Mouse (Mus musculus) cerebellum, adult 11 months (tissue): Measurements from ENCODE around the gene Cmpk2.
"Not testable (repeated sequence)": the region's sequence is repeated elsewhere in the genome, so short reads cannot be mapped to it uniquely, and the experiment has no call there.

Experiments
- DNase-seq: peaks from one replicate; pipeline ENCODE4 v3.0.0; 2022

Cmpk2 gene

DNA sequence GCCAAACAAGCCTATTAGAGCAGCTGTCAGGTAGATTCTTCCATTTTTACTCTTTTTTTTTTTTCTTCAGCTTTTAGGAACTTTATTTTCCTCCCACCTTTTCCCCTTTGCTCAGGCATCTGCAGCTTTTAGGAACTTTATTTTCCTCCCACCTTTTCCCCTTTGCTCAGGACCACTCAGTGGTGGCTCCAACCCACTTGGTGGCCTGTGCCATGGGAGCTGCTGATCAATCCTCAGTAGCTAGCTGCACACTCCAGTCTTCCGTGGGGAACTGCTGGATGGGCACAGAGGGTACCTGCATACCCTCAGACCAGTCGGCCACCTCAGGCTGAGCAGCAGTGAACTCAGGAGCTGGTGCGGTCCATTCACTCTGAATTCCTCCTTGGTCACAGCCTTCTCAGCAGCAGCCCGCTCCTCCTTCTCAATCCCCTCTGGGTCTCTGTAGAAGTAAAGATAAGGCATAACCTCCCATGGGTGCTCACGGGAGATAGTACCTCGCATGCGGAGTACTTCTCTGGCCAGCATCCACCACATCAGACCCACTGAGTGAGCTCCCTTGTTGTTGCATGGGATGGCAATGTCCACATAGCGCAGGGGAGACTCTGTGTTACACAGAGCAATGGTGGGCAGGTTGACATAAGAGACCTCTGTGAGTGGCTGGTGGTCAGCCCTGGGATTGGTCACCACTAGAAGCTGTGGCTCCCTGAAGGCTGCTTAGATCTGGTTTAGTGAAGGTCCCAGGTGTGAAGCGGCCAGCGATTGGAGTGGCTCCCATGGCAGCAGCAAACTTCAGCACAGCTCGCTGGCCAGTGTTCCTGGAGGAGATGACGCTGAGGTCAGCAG, 17.0 kb downstream of the Cmpk2 start:
- not testable (repeated sequence) for DNase-seq

DNA sequence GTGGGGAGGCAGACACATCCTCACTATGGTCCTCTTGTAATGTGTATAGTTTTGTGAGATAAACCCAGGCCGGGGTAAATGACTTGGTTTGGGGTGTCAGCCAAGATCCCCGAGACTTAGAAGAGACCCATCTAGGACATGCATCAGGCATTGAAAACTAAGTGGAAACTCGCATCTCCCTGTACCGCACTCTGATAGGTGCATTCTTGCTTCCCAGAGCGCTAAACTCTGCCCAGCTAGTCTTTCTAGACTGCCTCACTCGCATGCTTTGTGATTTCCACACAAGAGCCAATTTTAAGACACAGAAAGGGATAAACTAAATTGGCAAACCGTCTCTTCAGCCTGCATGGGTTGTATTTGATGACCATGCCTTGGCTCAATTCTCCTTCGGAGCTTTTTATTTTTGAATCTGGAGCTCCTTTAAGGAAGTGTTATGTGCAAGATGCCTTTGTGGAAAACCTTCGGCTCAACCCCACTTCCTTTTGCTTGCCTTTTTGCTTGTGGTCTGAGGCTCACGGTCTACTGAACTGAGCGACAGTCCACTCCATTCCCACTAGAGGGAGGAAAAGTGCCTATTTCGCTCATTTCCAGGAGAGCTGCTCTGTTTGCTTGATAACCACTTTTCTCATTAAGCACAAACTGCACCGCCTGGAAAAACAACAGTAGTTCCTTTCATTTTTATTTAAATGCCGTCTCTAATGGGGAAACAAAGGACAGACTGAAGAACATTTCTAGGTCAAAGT, 19.0 kb downstream of the Cmpk2 start:
- DNase-seq, result no peak

DNA sequence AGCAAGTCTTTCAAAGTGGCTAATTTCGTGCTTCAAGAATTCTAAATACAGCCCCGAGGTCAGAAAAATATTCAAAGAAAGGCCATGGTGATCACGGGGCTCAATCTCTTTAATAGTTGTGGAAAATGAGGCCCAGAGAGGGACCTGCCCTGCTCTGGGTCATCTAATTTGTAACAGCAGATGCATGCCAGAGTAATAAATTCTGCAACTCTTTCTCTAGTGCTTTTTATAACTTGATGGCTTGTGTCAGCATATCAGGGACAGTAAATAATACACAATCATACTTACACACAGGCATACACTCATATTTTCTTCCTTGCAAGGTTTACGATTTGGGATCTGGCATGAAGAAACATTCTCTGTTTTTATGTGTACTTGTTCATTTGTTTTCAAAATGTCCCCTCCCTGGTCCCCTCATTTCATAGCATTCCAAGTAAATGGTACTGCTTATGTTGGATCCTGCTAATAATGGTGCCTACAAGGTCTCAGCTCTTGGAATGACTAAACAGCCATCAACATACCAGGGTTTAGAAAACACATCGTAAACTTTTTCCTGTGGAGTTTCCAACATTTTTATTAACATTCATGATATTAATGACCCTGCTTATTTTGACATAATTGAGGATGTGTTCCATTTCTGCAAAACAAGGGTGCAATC, 19.7 kb downstream of the Cmpk2 start:
- no peak for DNase-seq

DNA sequence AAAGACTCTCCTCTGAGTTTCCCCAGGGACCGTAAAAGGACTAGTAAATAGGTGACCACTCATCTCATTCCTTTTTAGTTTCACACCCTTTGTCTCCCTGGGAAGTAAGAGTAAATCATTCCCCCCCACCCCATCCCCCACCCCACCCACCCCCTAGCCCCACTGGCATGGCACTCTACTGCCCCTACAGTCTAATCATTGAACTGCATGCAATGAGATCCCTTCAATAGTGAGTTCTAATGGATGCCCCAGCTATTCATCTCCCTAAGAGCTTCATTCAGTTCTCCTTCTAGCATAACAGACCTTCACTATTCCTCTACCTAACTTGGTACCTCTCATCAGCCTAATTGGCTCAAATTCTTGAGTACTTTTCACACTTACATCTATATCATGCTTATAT, 20.9 kb downstream of the Cmpk2 start:
- DNase-seq, result no peak

DNA sequence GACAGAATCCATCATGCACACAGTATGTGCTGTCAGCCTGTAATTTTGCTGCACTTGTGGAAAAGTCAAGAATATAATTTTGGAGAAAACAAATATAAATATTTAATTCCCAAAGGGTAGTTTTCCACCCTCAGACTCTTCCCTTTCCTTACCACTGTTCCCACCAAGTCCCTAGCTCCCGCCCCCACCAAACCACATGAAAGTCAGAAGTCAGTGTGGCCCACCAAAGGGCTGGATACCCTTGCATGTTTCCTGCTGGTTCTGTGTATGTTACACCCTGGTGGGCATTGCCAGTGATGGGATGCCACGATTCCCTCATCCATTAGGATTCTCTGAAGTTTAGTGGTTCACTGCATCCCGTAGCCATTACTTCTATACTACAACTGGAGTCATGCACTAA, 32.0 kb downstream of the Cmpk2 start:
- no peak for DNase-seq

DNA sequence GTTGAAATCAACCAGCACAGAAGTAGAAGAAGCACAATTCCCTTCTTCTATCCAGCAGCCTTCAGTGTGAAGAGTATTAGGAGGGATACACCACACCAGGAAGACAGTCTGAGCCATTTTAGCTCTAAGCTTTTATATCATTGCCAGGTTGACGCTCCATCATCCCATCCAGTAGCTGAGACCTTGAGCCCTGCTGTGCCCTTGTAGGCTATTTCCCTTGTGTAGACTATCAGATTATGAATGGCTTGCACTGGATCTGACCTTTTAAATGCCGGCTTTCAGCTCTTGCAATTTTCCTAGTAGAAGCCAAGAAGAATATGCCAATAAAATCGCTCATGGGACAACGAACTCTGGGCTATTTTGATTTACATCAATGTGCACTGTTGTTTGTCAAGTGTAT, 42.0 kb downstream of the Cmpk2 start:
- DNase-seq, result no peak

DNA sequence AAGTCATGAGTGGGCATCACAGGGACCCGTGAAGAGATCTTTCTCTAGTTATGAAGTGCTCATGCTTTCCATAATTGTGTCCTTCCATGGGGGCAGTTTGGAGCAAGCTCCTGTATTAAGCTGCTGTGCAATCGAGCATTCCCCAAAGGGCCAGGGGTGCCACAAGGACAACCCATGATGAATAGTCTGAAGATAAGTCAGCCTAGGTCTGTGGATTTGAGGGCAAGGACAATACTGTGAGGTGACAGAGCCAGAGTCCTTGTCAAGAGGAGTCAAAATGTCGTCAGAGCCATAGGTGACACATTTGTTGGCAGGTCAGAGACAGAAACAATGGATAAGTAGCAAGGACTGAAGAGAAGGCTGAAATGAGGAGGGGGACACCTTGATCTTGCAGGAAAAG, 49.2 kb downstream of the Cmpk2 start:
- DNase-seq, result no peak

DNA sequence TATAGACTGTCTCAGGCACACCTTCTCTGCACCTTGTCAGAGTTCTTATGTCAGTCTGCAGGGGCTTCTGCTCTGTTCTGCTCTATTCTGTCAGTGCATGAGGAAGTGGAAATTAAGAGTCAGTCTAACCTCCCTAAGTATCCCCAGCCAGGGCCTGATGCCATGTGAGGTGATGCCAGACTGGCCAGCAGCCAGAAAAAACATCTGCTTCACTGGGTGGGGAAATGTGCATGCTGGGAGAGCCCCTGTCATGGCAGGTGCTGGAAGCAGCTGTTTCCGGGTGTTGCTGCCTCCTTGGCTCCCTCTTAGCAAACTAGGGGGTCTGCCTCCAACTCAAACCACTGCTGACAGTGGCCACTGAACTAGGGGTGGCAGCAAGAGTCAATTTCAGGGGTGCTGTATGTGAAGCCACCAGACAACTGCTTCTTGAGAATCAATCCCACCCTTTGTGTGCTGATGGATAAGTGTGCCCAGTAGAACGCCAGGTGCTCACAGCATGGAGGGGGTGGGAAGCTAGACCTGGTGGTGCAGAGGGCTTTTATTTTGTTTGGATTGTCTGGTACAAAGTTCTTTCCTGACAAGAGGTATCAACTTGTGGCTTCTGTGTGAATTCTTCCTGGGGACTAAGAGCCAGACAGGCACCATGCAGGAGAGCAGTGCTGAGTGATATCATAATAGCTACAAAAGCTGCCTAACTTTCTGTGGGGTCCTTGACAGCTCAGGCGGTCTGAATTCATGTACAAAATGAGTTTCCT, 56.1 kb downstream of the Cmpk2 start:
- DNase-seq, result no peak

DNA sequence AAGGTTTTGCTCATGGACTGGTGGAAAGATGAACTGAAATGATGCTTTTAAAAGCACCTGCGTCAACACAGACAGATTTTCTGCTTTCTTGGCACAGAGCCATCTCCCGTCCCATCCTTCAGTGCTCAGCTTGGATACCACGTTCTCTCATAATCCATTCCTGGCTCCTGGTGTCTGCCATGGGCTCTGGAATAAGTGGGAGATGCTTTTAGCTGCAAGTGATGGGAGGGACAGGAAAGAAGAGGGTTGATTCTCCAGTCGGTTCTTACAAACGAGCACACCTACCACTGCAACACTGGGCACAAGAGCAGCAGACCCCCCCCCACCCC, 56.7 kb downstream of the Cmpk2 start:
- DNase-seq, result no peak
